ENCODE assay signal across 8 mouse cellular contexts in the genomic region with DNA sequence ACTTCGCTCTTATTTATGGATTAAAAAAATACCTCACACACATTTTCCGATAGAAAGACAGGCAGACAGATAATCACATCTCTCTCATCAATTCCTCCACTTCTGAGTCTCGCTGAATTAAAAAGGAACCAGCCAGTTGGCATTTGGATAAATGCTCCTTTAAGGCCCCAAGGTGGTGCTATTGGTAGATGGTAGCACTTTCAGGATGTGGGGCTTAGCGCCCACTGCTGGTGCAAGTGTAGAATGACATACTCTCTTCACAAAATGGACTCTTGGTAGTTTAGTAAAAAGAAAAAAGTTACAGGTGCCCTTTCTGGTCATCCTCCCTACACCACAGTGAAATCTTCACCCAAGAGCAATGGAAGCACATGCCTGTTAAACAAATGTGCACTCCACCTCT. TPM values are rescaled to one million over a fixed set of nuclear protein-coding genes. Genes with fewer than 3 reads are reported as not detected.
DNase-seq lines count a peak whose midpoint lies in the region; ATAC-seq and TF ChIP-seq lines count a peak whose summit lies in the region.

No protein-coding gene starts in this region.

- WGBS in neural tube, embryonic 15.5 days: 27% methylated on average over 4 of the region's 4 CpGs
- WGBS in hindbrain, postnatal 0 days: 20% methylated on average over 4 of the region's 4 CpGs

- H3K36me3 ChIP-seq in neural tube, embryonic 15.5 days: no peaks in the 10 kb centered on the region
- no peaks in the 10 kb centered on the region for H3K36me3 ChIP-seq in hindbrain, postnatal 0 days (ENCODE audit: insufficient read depth, low read length)

- H3K27me3 ChIP-seq in neural tube, embryonic 15.5 days (replicated peaks): no peaks in the 10 kb centered on the region
- H3K27me3 ChIP-seq in hindbrain, postnatal 0 days (ENCODE audit: insufficient read depth, low read length): no peaks in the 10 kb centered on the region

- no peaks in the 10 kb centered on the region for H3K9me3 ChIP-seq in neural tube, embryonic 15.5 days (replicated peaks)
- no peaks in the 10 kb centered on the region for H3K9me3 ChIP-seq in hindbrain, postnatal 0 days (ENCODE audit: low read length)

- H3K9ac ChIP-seq in neural tube, embryonic 15.5 days (replicated peaks): no peak overlapping the region
- H3K9ac ChIP-seq in hindbrain, postnatal 0 days (replicated peaks; ENCODE audit: low read length): no peak overlapping the region

- intact Hi-C loops in left cerebral cortex, postnatal 4 days (cut with DNase I): no loop called here

- ATAC-seq in neural tube, embryonic 15.5 days (ENCODE audit: low FRiP score): no peak
- ATAC-seq in hindbrain, postnatal 0 days: 0 out of 2 replicates have a peak, but pooled peaks have one; percentile 38

- no peak overlapping the region for H3K4me2 ChIP-seq in neural tube, embryonic 15.5 days
- H3K4me2 ChIP-seq in hindbrain, postnatal 0 days (ENCODE audit: low read depth, low read length): no peak overlapping the region

- no peak overlapping the region for H3K27ac ChIP-seq in neural tube, embryonic 15.5 days (replicated peaks)
- H3K27ac ChIP-seq in hindbrain, postnatal 0 days: no peak overlapping the region

- DNase-seq in neural tube, embryonic 10.5 days (ENCODE audit: extremely low spot score, low spot score): peak; percentile 43
- DNase-seq in adrenal gland, adult 2 months: peak; percentile 43
- DNase-seq in embryo, embryonic 9.5 days (ENCODE audit: extremely low spot score): peak; percentile 38
- peak; percentile 91 for DNase-seq in hindbrain, postnatal 0 days (ENCODE audit: low spot score)
- DNase-seq in left cerebral cortex, postnatal 4 days: peak; percentile 56
- peak; percentile 29 for DNase-seq in ovary, postnatal 36 days (ENCODE audit: low spot score)
- no peak for DNase-seq in T-cell, adult 2 months (ENCODE audit: low spot score)

- TF ChIP-seq CTCF in hindbrain, postnatal 0 days (IDR thresholded peaks at IDR 0.05; ENCODE audit: low read depth): peak; percentile 98

- no peak overlapping the region for H3K4me3 ChIP-seq in neural tube, embryonic 15.5 days (replicated peaks)
- H3K4me3 ChIP-seq in hindbrain, postnatal 0 days (ENCODE audit: low read length): no peak overlapping the region

- peaks cover 3% of the 10 kb centered on the region; the same call in 1 of the 2 replicates for H3K4me1 ChIP-seq in neural tube, embryonic 15.5 days
- 0 out of 2 replicates have a peak, but pooled peaks cover 5% of the 10 kb centered on the region for H3K4me1 ChIP-seq in hindbrain, postnatal 0 days (ENCODE audit: insufficient read depth, low read length)

RNA-seq across cellular contexts. Expression of a gene that starts 37.1 kb away (rescaled TPM):
- 49.2 and 55.0 TPM in 2 replicates for polyA plus RNA-seq in neural tube, embryonic 15.5 days (2015; fragmentation: Nextera tagmentation; extraction: Ambion mirVana)
- total RNA-seq in adrenal gland, adult 2 months (2021): 10 to 100 TPM; 27.2 to 40.0 TPM
- 18.5 and 20.2 TPM in 2 replicates for polyA plus RNA-seq in adrenal gland, adult 2 months (2012; rRNA removed)
- 126 and 128 TPM in 2 replicates for total RNA-seq in hindbrain, postnatal 0 days (2014; rRNA removed)
- polyA plus RNA-seq in hindbrain, postnatal 0 days (2015; fragmentation: Nextera tagmentation; extraction: Ambion mirVana): 39.8 and 44.6 TPM in 2 replicates
- 100 to 1,000 TPM; 209 to 210 TPM for total RNA-seq in left cerebral cortex, postnatal 4 days (2021)
